Mouse (Mus musculus): ENCODE measurements around the gene Lysmd2. TPM values are rescaled to one million over a fixed set of nuclear protein-coding genes. Genes with fewer than 3 reads are reported as not detected.

Gene Lysmd2
- total and polyA plus RNA-seq, 3 experiments: not detected

- no peak overlapping the region for H3K27ac ChIP-seq (ENCODE audit: control insufficient read depth, low read depth, low read length)
- H3K4me3 ChIP-seq (ENCODE audit: control insufficient read depth in 1 of 2, insufficient read depth in 1 of 2, low read depth in 2 of 2, low read length in 2 of 2): no peak overlapping the region
- H3K79me2 ChIP-seq (ENCODE audit: control insufficient read depth, insufficient read depth, low read length, poor library complexity): no peaks in the 10 kb centered on the region
- no peak overlapping the region for H3K9ac ChIP-seq (ENCODE audit: control insufficient read depth, low read depth, low read length, poor library complexity, severe bottlenecking)
- no peaks in the 10 kb centered on the region for H3K4me1 ChIP-seq (ENCODE audit: control insufficient read depth in 1 of 2, insufficient read depth in 2 of 2, low read length in 2 of 2)
- H3K9me3 ChIP-seq (replicated peaks; ENCODE audit: insufficient read depth, low read length): no peaks in the 10 kb centered on the region
- TF ChIP-seq UBTF (IDR thresholded peaks at IDR 0.05; ENCODE audit: borderline replicate concordance, insufficient read depth, low read depth, low read length): no peak
- TF ChIP-seq HCFC1 (IDR thresholded peaks at IDR 0.05; ENCODE audit: low read depth, low read length): no peak
- no peak for TF ChIP-seq MAX (IDR thresholded peaks at IDR 0.05; ENCODE audit: low read length)
- TF ChIP-seq ZKSCAN1 (IDR thresholded peaks at IDR 0.05; ENCODE audit: low read depth, low read length): no peak
- TF ChIP-seq TBP (IDR thresholded peaks at IDR 0.05; ENCODE audit: low read depth, low read length): no peak
- TF ChIP-seq MYC (IDR thresholded peaks at IDR 0.05; ENCODE audit: low read depth, low read length): no peak
- no peak for TF ChIP-seq SIN3A (IDR thresholded peaks at IDR 0.05; ENCODE audit: low read length)
- no peak for TF ChIP-seq TAL1 (IDR thresholded peaks at IDR 0.05; ENCODE audit: low read length)
- no peak for TF ChIP-seq RAD21 (IDR thresholded peaks at IDR 0.05; ENCODE audit: low read depth, low read length)
- TF ChIP-seq SMC3 (IDR thresholded peaks at IDR 0.05; ENCODE audit: low read depth, low read length): no peak
- TF ChIP-seq ZNF384 (IDR thresholded peaks at IDR 0.05; ENCODE audit: low read depth, low read length): no peak
- no peak for TF ChIP-seq MAFK (IDR thresholded peaks at IDR 0.05; ENCODE audit: borderline replicate concordance, low read depth, low read length)
- no peak for TF ChIP-seq MYB (IDR thresholded peaks at IDR 0.05; ENCODE audit: low read depth, low read length)
- TF ChIP-seq CHD1 (IDR thresholded peaks at IDR 0.05; ENCODE audit: low read depth, low read length): no peak
- TF ChIP-seq E2F4 (IDR thresholded peaks at IDR 0.05; ENCODE audit: borderline replicate concordance, low read depth, low read length): no peak
- no peak for TF ChIP-seq MEF2A (IDR thresholded peaks at IDR 0.05; ENCODE audit: extremely low read depth, insufficient replicate concordance, low read depth, low read length, poor library complexity, severe bottlenecking)
- no peak for TF ChIP-seq ZC3H11A (IDR thresholded peaks at IDR 0.05; ENCODE audit: low read depth, low read length)
- TF ChIP-seq NRF1 (IDR thresholded peaks at IDR 0.05; ENCODE audit: insufficient read depth, low read depth, low read length, poor library complexity, severe bottlenecking): no peak
- H3K36me3 ChIP-seq (ENCODE audit: control insufficient read depth in 1 of 2, insufficient read depth in 2 of 2, low read length in 2 of 2): no peaks in the 10 kb centered on the region
- H3K27me3 ChIP-seq (ENCODE audit: control insufficient read depth in 1 of 2, insufficient read depth in 2 of 2, low read length in 2 of 2): no peaks in the 10 kb centered on the region
- DNase-seq (ENCODE audit: low read depth, low spot score): no peak
Observed at GRCm38 (mm10) chr9:75678341-75678740, 52.8 kb downstream of the Lysmd2 start.

DNA sequence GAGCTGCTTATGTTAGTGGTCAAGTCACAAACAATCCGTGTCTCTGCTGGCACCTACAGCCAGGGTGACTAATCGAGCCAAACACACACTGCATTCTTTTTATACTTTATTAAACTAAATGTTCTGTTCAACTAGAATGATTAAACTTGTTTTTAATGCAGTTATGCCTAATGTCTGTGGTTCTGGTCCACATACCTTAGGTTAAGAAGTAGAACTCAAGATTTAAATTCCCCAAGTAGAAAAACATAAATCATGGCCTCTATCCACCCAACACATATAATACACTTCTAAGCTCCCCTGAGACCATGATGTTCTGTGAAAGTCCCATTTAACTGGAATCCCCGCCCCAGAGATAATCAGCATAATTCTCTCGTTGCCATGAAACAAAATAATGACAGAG, 54.1 kb downstream of the Lysmd2 start:
- DNase-seq (ENCODE audit: low read depth, low spot score): no peak
- Histone ChIP-seq H3K9ac (ENCODE audit: control insufficient read depth, low read depth, low read length, poor library complexity, severe bottlenecking) (no peak overlapping the region), H3K27me3 (ENCODE audit: control insufficient read depth in 1 of 2, insufficient read depth in 2 of 2, low read length in 2 of 2) (no peaks in the 10 kb centered on the region), H3K4me1 (ENCODE audit: control insufficient read depth in 1 of 2, insufficient read depth in 2 of 2, low read length in 2 of 2) (no peaks in the 10 kb centered on the region), H3K9me3 (replicated peaks; ENCODE audit: insufficient read depth, low read length) (no peaks in the 10 kb centered on the region), H3K4me3 (ENCODE audit: control insufficient read depth in 1 of 2, insufficient read depth in 1 of 2, low read depth in 2 of 2, low read length in 2 of 2) (no peak overlapping the region), H3K79me2 (ENCODE audit: control insufficient read depth, insufficient read depth, low read length, poor library complexity) (no peaks in the 10 kb centered on the region), H3K36me3 (ENCODE audit: control insufficient read depth in 1 of 2, insufficient read depth in 2 of 2, low read length in 2 of 2) (no peaks in the 10 kb centered on the region), H3K27ac (ENCODE audit: control insufficient read depth, low read depth, low read length) (no peak overlapping the region)
- TF ChIP-seq RCOR1 (IDR thresholded peaks at IDR 0.05; ENCODE audit: low read depth, low read length): no peak
- no peak for TF ChIP-seq SMC3 (IDR thresholded peaks at IDR 0.05; ENCODE audit: low read depth, low read length)
- no peak for TF ChIP-seq CTCF (IDR thresholded peaks at IDR 0.05 in 2 of 3, conservative IDR thresholded peaks at IDR 0.05 in 1 of 3; ENCODE audit: control insufficient read depth in 1 of 3, insufficient read depth in 1 of 3, low read depth in 2 of 3, low read length in 3 of 3, poor library complexity in 1 of 3, severe bottlenecking in 1 of 3)
- TF ChIP-seq KAT2A (conservative IDR thresholded peaks at IDR 0.05; ENCODE audit: low read depth, low read length): no peak
- TF ChIP-seq ZKSCAN1 (IDR thresholded peaks at IDR 0.05; ENCODE audit: low read depth, low read length): no peak
- TF ChIP-seq MAFK (IDR thresholded peaks at IDR 0.05; ENCODE audit: borderline replicate concordance, low read depth, low read length): no peak
- TF ChIP-seq CHD1 (IDR thresholded peaks at IDR 0.05; ENCODE audit: low read depth, low read length): no peak
- no peak for TF ChIP-seq GABPA (IDR thresholded peaks at IDR 0.05; ENCODE audit: low read depth, low read length)
- no peak for TF ChIP-seq POLR2AphosphoS2 (IDR thresholded peaks at IDR 0.05; ENCODE audit: low read length)
- no peak for TF ChIP-seq MAX (IDR thresholded peaks at IDR 0.05; ENCODE audit: low read length)
- no peak for TF ChIP-seq MXI1 (IDR thresholded peaks at IDR 0.05; ENCODE audit: low read depth, low read length)
- no peak for TF ChIP-seq MYB (IDR thresholded peaks at IDR 0.05; ENCODE audit: low read depth, low read length)
- no peak for TF ChIP-seq NELFE (IDR thresholded peaks at IDR 0.05; ENCODE audit: low read depth, low read length)
- TF ChIP-seq ELF1 (IDR thresholded peaks at IDR 0.05; ENCODE audit: low read depth, low read length): no peak
- TF ChIP-seq SIN3A (IDR thresholded peaks at IDR 0.05; ENCODE audit: low read length): no peak
- no peak for TF ChIP-seq UBTF (IDR thresholded peaks at IDR 0.05; ENCODE audit: borderline replicate concordance, insufficient read depth, low read depth, low read length)
- no peak for TF ChIP-seq ZMIZ1 (IDR thresholded peaks at IDR 0.05; ENCODE audit: low read depth, low read length)
- TF ChIP-seq ETS1 (IDR thresholded peaks at IDR 0.05; ENCODE audit: low read depth, low read length): no peak
- no peak for TF ChIP-seq USF1 (IDR thresholded peaks at IDR 0.05; ENCODE audit: low read depth, low read length)
- TF ChIP-seq BHLHE40 (IDR thresholded peaks at IDR 0.05; ENCODE audit: borderline replicate concordance, low read depth, low read length): no peak

Data from MEL (cell line).